Mouse (Mus musculus) left cerebral cortex, postnatal 36 days (tissue): ENCODE results near the gene Hist2h2bb. TPM values are rescaled to one million over a fixed set of nuclear protein-coding genes. Genes with fewer than 3 reads are reported as not detected.
"Not testable (repeated sequence)": the region's sequence is repeated elsewhere in the genome, so short reads cannot be mapped to it uniquely, and the experiment has no call there.

ENCODE experiments used
- DNase-seq, 2 experiments: peaks; one replicate each; pipeline ENCODE4 v3.0.0; 2021 to 2022; ENCODE audit warnings: low spot score in 2 of 2, mixed read lengths in 1 of 2
- intact Hi-C: fragments of 180-260 bp; cut with DNase I; formaldehyde crosslinking; loops from one replicate; pipeline ENCODE4 v1.15.1; 2025
- total RNA-seq, 2 experiments: library from RNA; stranded (reverse); gene quantifications; 2 replicates each; pipeline ENCODE4 v1.2.3; 2021

Hist2h2bb gene
- total RNA-seq, 2 experiments from 2014 or later: 148 to 154 TPM

- intact Hi-C loops: not testable (repeated sequence)
- DNase-seq: peak; percentile 45 to 66
Measured at GRCm38 (mm10) chr3:96238954-96239793, 30.4 kb upstream of the Hist2h2bb start, which contains the start of gene Hist2h3c2. Hist2h3c2 (minus strand) TSS chr3:96239127.

GRCm38 (mm10) chr3:96239949-96240798, 29.4 kb upstream of the Hist2h2bb start, which contains the start of gene Hist2h2aa2:
Hist2h2aa2 (minus strand) TSS chr3:96240276.
- intact Hi-C loops: not testable (repeated sequence)
- peak; percentile 97 to 99 for DNase-seq

GRCm38 (mm10) chr3:96240799-96241197, 28.8 kb upstream of the Hist2h2bb start:
- intact Hi-C loops: no loop called here
- no peak for DNase-seq

- intact Hi-C loops: loop anchor here (2.0 kb wide), 1 partner anchor 23 kb away; the partner anchor contains the start of genes Hist2h2ac and Hist2h2be
- no peak for DNase-seq
Measured at GRCm38 (mm10) chr3:96243921-96244572, 25.5 kb upstream of the Hist2h2bb start.

GRCm38 (mm10) chr3:96245003-96245886, 24.3 kb upstream of the Hist2h2bb start, which contains the start of gene Hist2h2aa1:
Hist2h2aa1 (plus strand) TSS chr3:96245497.
- peak; percentile 89 for DNase-seq
- intact Hi-C loops: loop anchor here (2.0 kb wide), 1 partner anchor 24 kb away; the partner anchor contains the start of genes Hist2h2ac and Hist2h2be

- intact Hi-C loops, DNase-seq: not testable (repeated sequence)
Measured at GRCm38 (mm10) chr3:96246018-96246417, 23.5 kb upstream of the Hist2h2bb start.

- intact Hi-C loops, DNase-seq: not testable (repeated sequence)
Measured at GRCm38 (mm10) chr3:96246427-96246856, 23.1 kb upstream of the Hist2h2bb start, which contains the start of gene Hist2h3c1. Hist2h3c1 (plus strand) TSS chr3:96246685.

- intact Hi-C loops: no loop called here
- no peak for DNase-seq
Measured at GRCm38 (mm10) chr3:96247356-96248140, 22.0 kb upstream of the Hist2h2bb start.

- intact Hi-C loops: no loop called here
Measured at GRCm38 (mm10) chr3:96248141-96249033, 21.2 kb upstream of the Hist2h2bb start.

GRCm38 (mm10) chr3:96249034-96249345, 20.6 kb upstream of the Hist2h2bb start:
- DNase-seq: no peak
- intact Hi-C loops: no loop called here

More at GRCm38 (mm10) chr3:96248141-96249033, 21.2 kb upstream of the Hist2h2bb start:
- no peak for DNase-seq

GRCm38 (mm10) chr3:96250890-96251289, 18.7 kb upstream of the Hist2h2bb start:
- no peak for DNase-seq
- intact Hi-C loops: no loop called here

- intact Hi-C loops: no loop called here
- DNase-seq: no peak
Measured at GRCm38 (mm10) chr3:96251787-96252186, 17.8 kb upstream of the Hist2h2bb start.

GRCm38 (mm10) chr3:96254683-96255355, 14.7 kb upstream of the Hist2h2bb start:
- no peak for DNase-seq
- intact Hi-C loops: no loop called here

- intact Hi-C loops: no loop called here
Measured at GRCm38 (mm10) chr3:96255926-96256593, 13.5 kb upstream of the Hist2h2bb start.

GRCm38 (mm10) chr3:96257190-96257589, 12.4 kb upstream of the Hist2h2bb start:
- DNase-seq: no peak
- intact Hi-C loops: no loop called here

More at GRCm38 (mm10) chr3:96255926-96256593, 13.5 kb upstream of the Hist2h2bb start:
- no peak for DNase-seq

GRCm38 (mm10) chr3:96260220-96260619, 9.3 kb upstream of the Hist2h2bb start:
- no peak for DNase-seq
- intact Hi-C loops: loop anchor here (5.0 to 10.0 kb wide), 2 partner anchors 195 to 337 kb away; partner anchors contain the start of gene Ankrd34a
